Mouse (Mus musculus) embryonic facial prominence, embryonic 13.5 days (tissue): ENCODE measurements around the gene Ppie. TPM values are rescaled to one million over a fixed set of nuclear protein-coding genes. Genes with fewer than 3 reads are reported as not detected.
"Not testable (repeated sequence)": the region's sequence is repeated elsewhere in the genome, so short reads cannot be mapped to it uniquely, and the experiment has no call there.

Experiments used
- ATAC-seq: fragments of 200-750 bp; cut with Nextera tagmentation; 2 replicates; pipeline ENCODE4 v1.8.0; 2017; ENCODE audit warnings: low read depth; ENCODE audit not compliant: insufficient number of reproducible peaks, insufficient read depth, low FRiP score, low TSS enrichment
- H3K27ac ChIP-seq: fragments of 300-500 bp; sonication (generic); 2 replicates; pipeline ENCODE4 v1.5.1; 2015; ENCODE audit warnings: moderate library complexity, mild to moderate bottlenecking, inconsistent platforms
- H3K27me3 ChIP-seq: fragments of 300-500 bp; sonication (generic); 2 replicates; pipeline ENCODE4 v1.6.1; 2015; ENCODE audit warnings: mild to moderate bottlenecking, inconsistent platforms
- H3K36me3 ChIP-seq: fragments of 300-500 bp; sonication (generic); 2 replicates; pipeline ENCODE4 v1.6.1; 2015; ENCODE audit warnings: mild to moderate bottlenecking, inconsistent platforms
- H3K4me1 ChIP-seq: fragments of 300-500 bp; sonication (generic); 2 replicates; pipeline ENCODE4 v1.6.1; 2015; ENCODE audit warnings: inconsistent platforms
- H3K4me2 ChIP-seq: fragments of 300-500 bp; sonication (generic); 2 replicates; pipeline ENCODE4 v1.6.1; 2015; ENCODE audit warnings: moderate library complexity, mild to moderate bottlenecking, inconsistent platforms
- H3K4me3 ChIP-seq: fragments of 300-500 bp; sonication (generic); 2 replicates; pipeline ENCODE4 v1.5.1; 2015; ENCODE audit warnings: mild to moderate bottlenecking, inconsistent platforms
- H3K9ac ChIP-seq: fragments of 300-500 bp; sonication (generic); 2 replicates; pipeline ENCODE4 v1.6.1; 2015; ENCODE audit warnings: mild to moderate bottlenecking, inconsistent platforms
- H3K9me3 ChIP-seq: fragments of 300-500 bp; sonication (generic); 2 replicates; pipeline ENCODE4 v1.6.1; 2016; ENCODE audit warnings: inconsistent platforms
- WGBS: fragments of 180-500 bp; shearing (Covaris S2); methylation state at CpG from one replicate; pipeline ENCODE4 v1.1.7; 2015; ENCODE audit warnings: mixed read lengths; 5-methylcytosine and 5-hydroxymethylcytosine counted together
- polyA plus RNA-seq: library from polyadenylated mRNA; unstranded; fragments of >200 nt; fragmentation: Nextera tagmentation; extraction: Ambion mirVana; gene quantifications from 2 replicates; pipeline ENCODE4 v1.2.1, GENCODE M21; 2015

Ppie gene
- polyA plus RNA-seq, 1 experiment from 2014 or later: 114 TPM

- not testable (repeated sequence) for H3K4me1 ChIP-seq, H3K27ac ChIP-seq, H3K4me2 ChIP-seq, H3K9me3 ChIP-seq, H3K36me3 ChIP-seq, ATAC-seq, H3K9ac ChIP-seq, H3K4me3 ChIP-seq
- H3K27me3 ChIP-seq: peaks cover 21% of the 10 kb centered on the region
- WGBS: 59% methylated on average over 10 of the region's 10 CpGs
These were observed 28.3 kb downstream of the Ppie start for GRCm38 (mm10) chr4:123111275-123111983.

- WGBS: 83% methylated on average over 4 of the region's 4 CpGs
- H3K27me3 ChIP-seq: peaks cover 24% of the 10 kb centered on the region
- no peak overlapping the region for H3K27ac ChIP-seq
- no peak overlapping the region for H3K4me2 ChIP-seq
- peaks cover 4% of the 10 kb centered on the region; the same call in 1 of the 2 replicates for H3K4me1 ChIP-seq
- no peak for ATAC-seq
- H3K36me3 ChIP-seq: no peaks in the 10 kb centered on the region
- no peak overlapping the region for H3K9ac ChIP-seq
- no peak overlapping the region for H3K4me3 ChIP-seq
- H3K9me3 ChIP-seq: no peaks in the 10 kb centered on the region
These were observed 29.0 kb downstream of the Ppie start for GRCm38 (mm10) chr4:123110751-123111150.

GRCm38 (mm10) chr4:123108056-123108455, 31.7 kb downstream of the Ppie start:
- peaks cover 46% of the 10 kb centered on the region for H3K27me3 ChIP-seq
- H3K4me2 ChIP-seq: no peak overlapping the region

GRCm38 (mm10) chr4:123106864-123107263, 32.9 kb downstream of the Ppie start:
- H3K4me3 ChIP-seq: no peak overlapping the region
- no peak overlapping the region for H3K27ac ChIP-seq
- H3K27me3 ChIP-seq: peaks cover 51% of the 10 kb centered on the region
- no peaks in the 10 kb centered on the region for H3K9me3 ChIP-seq
- no peak overlapping the region for H3K4me2 ChIP-seq
- H3K9ac ChIP-seq: no peak overlapping the region
- no peak for ATAC-seq
- H3K4me1 ChIP-seq: peaks cover 16% of the 10 kb centered on the region
- no peaks in the 10 kb centered on the region for H3K36me3 ChIP-seq
- 85% methylated on average over 2 of the region's 2 CpGs for WGBS

More at GRCm38 (mm10) chr4:123108056-123108455, 31.7 kb downstream of the Ppie start:
- H3K9ac ChIP-seq: no peak overlapping the region
- no peak overlapping the region for H3K27ac ChIP-seq
- peaks cover 16% of the 10 kb centered on the region for H3K4me1 ChIP-seq
- no peak for ATAC-seq
- H3K4me3 ChIP-seq: no peak overlapping the region
- WGBS: 84% methylated on average over 5 of the region's 5 CpGs
- H3K9me3 ChIP-seq: no peaks in the 10 kb centered on the region
- no peaks in the 10 kb centered on the region for H3K36me3 ChIP-seq

GRCm38 (mm10) chr4:123105929-123106328, 33.8 kb downstream of the Ppie start:
- H3K36me3 ChIP-seq, H3K27ac ChIP-seq, H3K4me3 ChIP-seq, H3K9me3 ChIP-seq, H3K4me2 ChIP-seq, H3K9ac ChIP-seq: not testable (repeated sequence)
- 84% methylated on average over 7 of the region's 7 CpGs for WGBS
- Histone ChIP-seq H3K4me1 (peaks cover 16% of the 10 kb centered on the region), H3K27me3 (peaks cover 51% of the 10 kb centered on the region)
- 0 out of 2 replicates have a peak, but pooled peaks have one; percentile 35 for ATAC-seq

GRCm38 (mm10) chr4:123105451-123105790, 34.3 kb downstream of the Ppie start:
- Histone ChIP-seq H3K9ac (peak overlapping the region; percentile 46), H3K9me3 (no peaks in the 10 kb centered on the region), H3K4me2 (peak overlapping the region; percentile 60), H3K27ac (no peak overlapping the region), H3K36me3 (no peaks in the 10 kb centered on the region), H3K4me3 (peak overlapping the region; percentile 37), H3K4me1 (peaks cover 16% of the 10 kb centered on the region), H3K27me3 (peaks cover 54% of the 10 kb centered on the region)
- 28% methylated on average over 24 of the region's 24 CpGs for WGBS
- ATAC-seq: peak; percentile 23; the same call in 1 of the 2 replicates

GRCm38 (mm10) chr4:123104651-123105450, 34.9 kb downstream of the Ppie start, which contains the start of gene Bmp8b:
Gene Bmp8b, plus strand, starts transcription at chr4:123105165.
- peaks cover 54% of the 10 kb centered on the region for H3K27me3 ChIP-seq
- H3K4me3 ChIP-seq: peak within 1 kb of the TSS; percentile 37
- peak; percentile 18 for ATAC-seq
- H3K9me3 ChIP-seq: no peaks in the 10 kb centered on the region
- peaks cover 16% of the 10 kb centered on the region for H3K4me1 ChIP-seq
- 4% methylated on average over 75 of the region's 75 CpGs for WGBS
- peak within 1 kb of the TSS; percentile 46 for H3K9ac ChIP-seq
- peak within 1 kb of the TSS; percentile 60 for H3K4me2 ChIP-seq
- no peaks in the 10 kb centered on the region for H3K36me3 ChIP-seq
- no peak within 1 kb of the TSS for H3K27ac ChIP-seq

- Histone ChIP-seq H3K36me3 (no peaks in the 10 kb centered on the region), H3K4me1 (peaks cover 10% of the 10 kb centered on the region), H3K27ac (peak overlapping the region; percentile 33; the same call in 1 of the 2 replicates), H3K4me2 (peak overlapping the region; percentile 43; the same call in 1 of the 2 replicates), H3K4me3 (no peak overlapping the region), H3K27me3 (no peaks in the 10 kb centered on the region), H3K9ac (no peak overlapping the region), H3K9me3 (no peaks in the 10 kb centered on the region)
- peak; percentile 35; the same call in 1 of the 2 replicates for ATAC-seq
- 28% methylated on average over 9 of the region's 9 CpGs for WGBS
These were observed 45.9 kb downstream of the Ppie start for GRCm38 (mm10) chr4:123093869-123094268.

GRCm38 (mm10) chr4:123093064-123093776, 46.5 kb downstream of the Ppie start:
- Histone ChIP-seq H3K27ac (peak overlapping the region; percentile 33; the same call in 1 of the 2 replicates), H3K9me3 (no peaks in the 10 kb centered on the region), H3K36me3 (no peaks in the 10 kb centered on the region), H3K27me3 (no peaks in the 10 kb centered on the region), H3K4me3 (no peak overlapping the region), H3K4me2 (peak overlapping the region; percentile 43), H3K4me1 (peaks cover 10% of the 10 kb centered on the region), H3K9ac (no peak overlapping the region)
- ATAC-seq: peak; percentile 70; the same call in 1 of the 2 replicates
- WGBS: 37% methylated on average over 17 of the region's 17 CpGs

- Histone ChIP-seq H3K9me3 (no peaks in the 10 kb centered on the region), H3K9ac (no peak overlapping the region), H3K36me3 (no peaks in the 10 kb centered on the region), H3K4me2 (no peak overlapping the region), H3K27ac (0 out of 2 replicates have a peak overlapping the region, but pooled peaks have one; percentile 12), H3K27me3 (no peaks in the 10 kb centered on the region), H3K4me3 (no peak overlapping the region), H3K4me1 (peaks cover 10% of the 10 kb centered on the region)
- 0 out of 2 replicates have a peak, but pooled peaks have one; percentile 23 for ATAC-seq
- WGBS: 61% methylated on average over 5 of the region's 5 CpGs
These were observed 47.1 kb downstream of the Ppie start for GRCm38 (mm10) chr4:123092621-123093020.

- Histone ChIP-seq H3K4me1 (no peaks in the 10 kb centered on the region), H3K9me3 (no peaks in the 10 kb centered on the region), H3K36me3 (no peaks in the 10 kb centered on the region), H3K27me3 (no peaks in the 10 kb centered on the region), H3K4me2 (no peak overlapping the region), H3K9ac (no peak overlapping the region), H3K4me3 (no peak overlapping the region), H3K27ac (no peak overlapping the region)
- ATAC-seq: no peak
- 88% methylated on average over 4 of the region's 4 CpGs for WGBS
These were observed 53.4 kb downstream of the Ppie start for GRCm38 (mm10) chr4:123086381-123086780.
